Mouse (Mus musculus) midbrain, postnatal 0 days (tissue): ENCODE measurements around the gene Msh4. TPM values are rescaled to one million over a fixed set of nuclear protein-coding genes. Genes with fewer than 3 reads are reported as not detected.

Experiments used
- ATAC-seq: fragments of 200-750 bp; cut with Nextera tagmentation; 2 replicates; pipeline ENCODE4 v1.8.0; 2017; ENCODE audit warnings: moderate number of reproducible peaks, mild to moderate bottlenecking, moderate TSS enrichment, moderate library complexity; ENCODE audit not compliant: low FRiP score
- DNase-seq: peaks from one replicate; pipeline ENCODE4 v3.0.0-alpha.2; 2015; ENCODE audit warnings: low spot score
- H3K27ac ChIP-seq: fragments of 300-500 bp; sonication (generic); 2 replicates; pipeline ENCODE4 v1.5.1; 2014; ENCODE audit warnings: low read depth, mild to moderate bottlenecking, low read length, mixed read lengths
- H3K27me3 ChIP-seq: fragments of 300-500 bp; sonication (generic); 2 replicates; pipeline ENCODE4 v1.6.1; 2014; ENCODE audit warnings: low read length, control low read depth, mixed read lengths; ENCODE audit not compliant: insufficient read depth
- H3K36me3 ChIP-seq: fragments of 300-500 bp; sonication (generic); 2 replicates; pipeline ENCODE4 v1.6.1; 2014; ENCODE audit warnings: low read length, control low read depth, mixed read lengths; ENCODE audit not compliant: insufficient read depth
- H3K4me1 ChIP-seq: fragments of 300-500 bp; sonication (generic); 2 replicates; pipeline ENCODE4 v1.6.1; 2014; ENCODE audit warnings: mild to moderate bottlenecking, control low read depth, antibody characterized with exemption, low read length, mixed read lengths; ENCODE audit not compliant: insufficient read depth
- H3K4me2 ChIP-seq: fragments of 300-500 bp; sonication (generic); 2 replicates; pipeline ENCODE4 v1.6.1; 2014; ENCODE audit warnings: low read depth, mild to moderate bottlenecking, low read length, mixed read lengths; ENCODE audit not compliant: poor library complexity, severe bottlenecking
- H3K4me3 ChIP-seq: fragments of 300-500 bp; sonication (generic); 2 replicates; pipeline ENCODE4 v1.5.1; 2014; ENCODE audit warnings: low read depth, mild to moderate bottlenecking, low read length, moderate library complexity
- H3K9ac ChIP-seq: fragments of 300-500 bp; sonication (generic); replicated peaks from 2 replicates; pipeline ENCODE4 v1.6.1; 2014; ENCODE audit warnings: mild to moderate bottlenecking, low read length, moderate library complexity, mixed read lengths; ENCODE audit not compliant: poor library complexity, severe bottlenecking
- H3K9me3 ChIP-seq: fragments of 300-500 bp; sonication (generic); 2 replicates; pipeline ENCODE4 v1.6.1; 2016; ENCODE audit warnings: low read length, control low read depth
- CTCF ChIP-seq: IDR thresholded peaks from 2 replicates; pipeline ENCODE4 v1.5.1; 2016; ENCODE audit warnings: antibody characterized with exemption, mild to moderate bottlenecking
- WGBS: fragments of 180-500 bp; shearing (Covaris S2); extraction: QIAGEN DNeasy Blood & Tissue Kit; methylation state at CpG from one replicate; pipeline ENCODE4 v1.1.7; 2014; 5-methylcytosine and 5-hydroxymethylcytosine counted together
- polyA plus RNA-seq: library from polyadenylated mRNA; unstranded; fragments of >200 nt; fragmentation: Nextera tagmentation; extraction: Ambion mirVana; gene quantifications from 2 replicates; pipeline ENCODE4 v1.2.1, GENCODE M21; 2015
- total RNA-seq: library from RNA; depleted of rRNA; stranded (reverse); fragments of >200 nt; gene quantifications from 2 replicates; pipeline ENCODE4 v1.2.3, GENCODE M21; 2014

The Msh4 gene
- total and polyA plus RNA-seq, 2 experiments from 2014 or later, result 0.25 to 0.33 TPM

DNA sequence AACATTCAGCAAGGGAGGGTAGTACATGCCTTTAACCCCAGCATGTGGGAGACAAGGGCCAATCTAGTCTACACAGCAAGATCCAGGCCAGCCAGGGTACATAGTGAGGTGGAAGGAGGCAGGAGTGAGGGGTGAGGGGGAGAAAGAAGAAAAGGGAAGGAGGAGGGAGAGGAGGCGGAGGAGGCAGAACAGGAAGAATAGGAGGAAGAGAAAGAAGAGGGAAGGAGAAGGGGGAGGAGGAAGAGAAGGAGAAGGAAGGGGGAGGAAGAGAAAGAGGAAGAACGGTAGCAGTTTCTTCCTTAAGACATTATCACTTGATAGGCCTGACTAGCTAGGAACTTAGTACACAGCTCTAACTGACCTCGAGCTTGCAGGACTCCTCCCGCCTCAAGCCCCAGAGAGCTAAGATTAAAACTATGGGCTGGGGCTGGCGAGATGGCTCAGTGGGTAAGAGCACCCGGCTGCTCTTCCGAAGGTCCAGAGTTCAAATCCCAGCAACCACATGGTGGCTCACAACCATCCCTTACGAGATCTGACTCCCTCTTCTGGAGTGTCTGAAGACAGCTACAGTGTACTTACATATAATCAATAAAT is 16.7 kb downstream of the Msh4 start:
- H3K9me3 ChIP-seq, result no peaks in the 10 kb centered on the region
- H3K27ac ChIP-seq, result no peak overlapping the region
- no peaks in the 10 kb centered on the region for H3K27me3 ChIP-seq
- TF ChIP-seq CTCF, result no peak
- DNase-seq (no peak), ATAC-seq (no peak)
- H3K4me3 ChIP-seq, result no peak overlapping the region
- 79% methylated on average over 7 of the region's 8 CpGs for WGBS
- H3K36me3 ChIP-seq, result no peaks in the 10 kb centered on the region
- no peaks in the 10 kb centered on the region for H3K4me1 ChIP-seq
- H3K9ac ChIP-seq, result no peak overlapping the region
- no peak overlapping the region for H3K4me2 ChIP-seq

DNA sequence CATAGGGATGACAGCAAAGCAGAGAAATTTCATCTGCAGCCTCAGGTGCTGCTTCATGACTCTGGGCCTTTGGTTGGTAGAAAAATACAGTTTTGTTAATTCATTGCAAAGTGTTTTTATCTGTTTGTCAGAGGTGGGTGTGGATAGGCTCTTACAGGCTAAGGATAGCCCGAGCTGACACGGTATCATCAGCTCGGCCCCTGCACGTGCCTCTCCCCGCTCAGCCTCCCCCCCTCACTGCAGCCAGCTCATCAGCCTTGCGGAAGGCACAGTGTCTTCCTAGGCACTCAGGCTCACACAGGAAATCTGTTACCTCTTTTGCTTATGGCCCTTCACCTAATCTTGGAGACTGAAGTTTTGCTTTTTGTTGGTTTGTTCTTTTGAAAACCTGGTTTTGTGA is 17.8 kb downstream of the Msh4 start:
- H3K4me3 ChIP-seq, result no peak overlapping the region
- no peaks in the 10 kb centered on the region for H3K27me3 ChIP-seq
- H3K27ac ChIP-seq, result no peak overlapping the region
- ATAC-seq (no peak), DNase-seq (no peak)
- H3K4me1 ChIP-seq, result no peaks in the 10 kb centered on the region
- no peaks in the 10 kb centered on the region for H3K9me3 ChIP-seq
- no peaks in the 10 kb centered on the region for H3K36me3 ChIP-seq
- no peak overlapping the region for H3K4me2 ChIP-seq
- TF ChIP-seq CTCF, result no peak
- WGBS, result 73% methylated on average over 6 of the region's 6 CpGs
- H3K9ac ChIP-seq, result no peak overlapping the region

DNA sequence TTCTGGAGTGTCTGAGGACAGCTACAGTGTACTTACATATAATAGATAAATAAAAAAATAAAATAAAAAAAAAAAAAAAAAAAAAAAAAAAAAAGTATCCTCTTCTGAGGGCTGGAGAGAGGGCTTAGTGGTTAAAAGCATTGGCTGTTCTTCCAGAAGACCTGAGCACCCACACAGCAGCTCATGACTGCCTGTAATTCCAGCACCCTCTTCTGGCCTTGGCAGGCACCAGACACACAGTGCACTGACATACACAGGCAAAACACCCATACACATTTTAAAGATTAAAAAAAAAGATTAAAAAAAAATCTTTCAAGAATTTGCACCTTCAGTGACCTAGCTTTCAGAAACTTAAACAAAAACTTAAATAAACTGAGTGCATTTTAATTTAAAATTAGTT is 19.6 kb downstream of the Msh4 start:
- no peaks in the 10 kb centered on the region for H3K27me3 ChIP-seq
- no peak overlapping the region for H3K4me2 ChIP-seq
- DNase-seq (peak; percentile 39), ATAC-seq (no peak)
- H3K9ac ChIP-seq, result no peak overlapping the region
- no peak overlapping the region for H3K27ac ChIP-seq
- TF ChIP-seq CTCF, result peak; percentile 58
- no peaks in the 10 kb centered on the region for H3K9me3 ChIP-seq
- H3K4me1 ChIP-seq, result no peaks in the 10 kb centered on the region
- no peaks in the 10 kb centered on the region for H3K36me3 ChIP-seq
- no peak overlapping the region for H3K4me3 ChIP-seq

DNA sequence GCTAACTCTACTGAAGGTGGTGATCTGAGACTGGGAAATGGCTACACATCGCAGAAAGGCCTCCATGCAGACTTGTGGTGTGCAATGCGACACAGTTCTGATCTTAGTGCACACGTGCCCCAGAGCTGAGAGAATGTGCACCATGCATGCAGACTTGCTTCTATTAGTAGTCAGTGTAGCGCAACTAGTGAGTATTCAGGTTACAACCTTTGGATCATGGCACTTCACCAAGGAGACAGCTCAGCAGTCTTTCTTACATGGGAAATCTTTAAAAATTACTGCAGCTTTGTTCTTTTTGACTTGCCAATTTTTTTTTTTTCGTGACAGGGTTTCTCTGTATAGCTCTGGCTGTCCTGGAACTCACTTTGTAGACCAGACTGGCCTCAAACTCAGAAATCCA is 34.5 kb downstream of the Msh4 start:
- Histone ChIP-seq H3K4me1 (no peaks in the 10 kb centered on the region), H3K9me3 (no peaks in the 10 kb centered on the region), H3K27ac (no peak overlapping the region), H3K4me2 (no peak overlapping the region), H3K9ac (no peak overlapping the region), H3K36me3 (no peaks in the 10 kb centered on the region), H3K27me3 (no peaks in the 10 kb centered on the region), H3K4me3 (no peak overlapping the region)
- no peak for TF ChIP-seq CTCF
- DNase-seq, result no peak
- 86% methylated on average over 5 of the region's 5 CpGs for WGBS
- ATAC-seq, result no peak

DNA sequence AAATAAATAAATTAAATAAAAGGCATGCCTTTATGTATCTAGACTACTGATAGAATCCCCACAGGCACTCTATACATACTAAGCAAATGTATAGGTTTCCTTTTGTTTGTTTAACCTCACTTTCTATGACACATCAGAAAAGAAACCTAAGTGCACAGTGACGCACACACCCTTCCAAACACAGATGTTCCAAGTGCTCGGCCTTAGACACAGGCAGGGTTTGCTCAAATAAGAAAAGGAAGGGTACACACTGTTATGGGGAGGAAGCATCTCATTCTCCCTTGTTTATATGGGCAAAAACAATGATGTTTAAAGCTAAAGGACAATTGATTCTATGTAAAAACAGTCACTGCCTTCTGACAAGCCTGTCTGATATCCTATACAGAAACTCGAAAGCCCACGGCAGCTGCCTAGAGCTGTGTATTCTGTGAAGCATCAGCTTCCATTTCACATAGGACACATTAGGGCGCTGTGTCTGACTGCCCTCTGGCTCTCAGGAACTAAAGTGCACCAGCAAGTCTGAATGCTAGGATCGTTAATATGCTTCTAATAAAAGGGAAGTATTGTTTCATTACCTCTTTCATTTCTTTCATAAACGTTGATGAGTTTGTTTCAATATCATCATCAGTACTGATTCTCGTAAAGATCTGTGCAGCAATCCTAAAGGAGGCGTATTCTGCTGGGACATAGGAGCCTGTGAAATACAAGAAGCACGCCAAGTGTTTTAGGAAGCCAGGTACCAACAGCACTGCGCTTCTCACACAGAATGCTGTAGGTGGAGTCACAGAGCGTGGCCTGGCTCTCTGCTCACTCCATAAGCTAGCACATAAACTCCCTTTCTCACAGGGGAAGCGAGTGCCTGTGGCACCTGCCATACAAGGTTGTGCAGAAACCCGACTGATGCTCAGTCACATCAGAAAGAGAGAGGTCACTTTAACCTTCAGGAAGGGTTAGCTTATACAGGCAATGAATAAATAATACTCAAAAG is 38.5 kb downstream of the Msh4 start:
- Histone ChIP-seq H3K4me1 (no peaks in the 10 kb centered on the region), H3K4me2 (no peak overlapping the region), H3K27me3 (no peaks in the 10 kb centered on the region), H3K36me3 (no peaks in the 10 kb centered on the region), H3K27ac (no peak overlapping the region), H3K9me3 (no peaks in the 10 kb centered on the region), H3K9ac (no peak overlapping the region), H3K4me3 (no peak overlapping the region)
- peak; percentile 76 for DNase-seq
- WGBS, result 68% methylated on average over 14 of the region's 14 CpGs
- no peak for ATAC-seq
- peak; percentile 82 for TF ChIP-seq CTCF
